Mouse (Mus musculus): Measurements from ENCODE around the gene Tnni3. TPM values are rescaled to one million over a fixed set of nuclear protein-coding genes. Genes with fewer than 3 reads are reported as not detected.

Gene Tnni3
- polyA plus RNA-seq, 1 experiment from 2014 or later, result 3.1 TPM

DNA sequence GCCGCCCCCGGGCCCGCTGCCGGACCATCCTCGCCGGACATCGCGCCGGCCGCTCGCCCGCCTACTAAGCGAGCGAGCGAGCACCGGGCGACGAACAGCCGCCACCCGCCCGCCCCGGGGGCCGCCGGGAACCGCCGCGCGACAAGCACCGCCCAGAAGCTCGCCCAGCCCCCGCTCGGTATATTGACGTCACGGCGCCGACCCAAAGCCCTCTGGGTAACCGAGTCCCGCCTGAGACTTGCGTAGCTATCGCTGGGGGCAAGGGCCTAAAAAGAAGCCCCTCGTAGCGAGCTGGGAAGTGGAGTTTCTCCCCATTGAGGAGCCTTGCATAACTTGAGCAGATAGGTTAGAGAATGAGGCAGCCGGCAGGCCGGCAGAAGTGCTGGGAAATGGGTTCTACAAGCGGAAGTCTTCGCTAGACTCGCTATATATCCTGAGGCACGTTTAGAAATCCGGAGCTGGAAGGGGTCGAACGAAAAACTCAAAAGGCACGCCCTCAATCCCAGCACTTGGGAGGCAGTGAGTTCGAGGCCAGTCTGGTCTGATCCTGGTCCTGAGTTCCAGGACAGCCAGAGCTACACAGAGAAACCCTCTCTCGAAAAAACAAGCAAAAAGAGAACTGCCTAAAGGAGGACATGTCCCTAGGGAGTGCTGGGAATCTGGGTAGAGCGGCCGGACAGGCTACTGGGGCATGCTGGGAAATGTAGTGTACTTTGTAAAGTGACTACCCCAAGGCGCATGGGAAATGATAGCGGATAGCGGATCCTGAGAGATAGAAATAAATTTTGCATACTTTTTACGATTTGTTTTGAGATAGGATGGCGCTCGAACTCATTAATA lies 22.3 kb downstream of the Tnni3 start, which contains the start of gene Ppp1r12c:
Gene Ppp1r12c (minus strand): TSS at position 123 of the 840 bp plus-strand sequence.
- peak; percentile 92 for DNase-seq (ENCODE audit: low spot score)
- Histone ChIP-seq H3K9me3 (replicated peaks) (no peaks in the 10 kb centered on the region), H3K27me3 (ENCODE audit: low read depth, poor library complexity, severe bottlenecking) (no peaks in the 10 kb centered on the region), H3K4me1 (peaks cover 26% of the 10 kb centered on the region), H3K4me3 (peak within 1 kb of the TSS; percentile 95), H3K36me3 (peaks cover 13% of the 10 kb centered on the region), H3K27ac (peak within 1 kb of the TSS; percentile 93)
- under 1% methylated on average over 61 of the region's 62 CpGs for WGBS

- WGBS, result under 1% methylated on average over 52 of the region's 52 CpGs
- H3K27ac ChIP-seq, result peak overlapping the region; percentile 93
- H3K27me3 ChIP-seq (ENCODE audit: low read depth, poor library complexity, severe bottlenecking), result no peaks in the 10 kb centered on the region
- H3K4me1 ChIP-seq, result peaks cover 26% of the 10 kb centered on the region
- peak overlapping the region; percentile 95 for H3K4me3 ChIP-seq
- peaks cover 21% of the 10 kb centered on the region for H3K36me3 ChIP-seq
- H3K9me3 ChIP-seq (replicated peaks), result no peaks in the 10 kb centered on the region
- DNase-seq (ENCODE audit: low spot score), result peak; percentile 68
These were observed 23.0 kb downstream of the Tnni3 start for GRCm38 (mm10) chr7:4500892-4501471.

DNA sequence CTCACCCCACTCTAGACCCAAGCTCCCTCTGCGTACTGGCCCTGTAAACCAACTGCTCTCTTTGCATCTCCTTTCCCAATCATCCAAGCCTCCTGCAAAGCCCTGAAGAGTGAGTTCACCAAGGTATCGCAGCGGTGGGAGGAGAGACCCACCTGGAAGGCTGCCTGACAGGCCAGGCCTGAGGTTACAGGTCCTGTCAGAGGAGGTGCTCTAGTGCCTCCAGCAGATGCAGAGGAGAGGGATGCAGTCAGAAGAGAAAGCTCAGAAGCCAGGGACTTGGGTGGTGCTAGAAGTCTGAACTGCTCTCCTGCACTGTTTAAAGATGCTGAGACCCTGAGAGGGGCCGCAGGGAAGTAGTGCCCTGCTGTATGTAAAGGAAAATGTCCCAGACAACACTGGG lies 25.0 kb downstream of the Tnni3 start:
- 94% methylated on average over 4 of the region's 4 CpGs for WGBS
- Histone ChIP-seq H3K4me1 (peaks cover 26% of the 10 kb centered on the region), H3K27ac (no peak overlapping the region), H3K27me3 (ENCODE audit: low read depth, poor library complexity, severe bottlenecking) (no peaks in the 10 kb centered on the region), H3K4me3 (0 out of 2 replicates have a peak overlapping the region, but pooled peaks have one; percentile 95), H3K36me3 (peaks cover 40% of the 10 kb centered on the region), H3K9me3 (replicated peaks) (no peaks in the 10 kb centered on the region)
- no peak for DNase-seq (ENCODE audit: low spot score)

GRCm38 (mm10) chr7:4498251-4498650 lies 25.8 kb downstream of the Tnni3 start:
- peaks cover 26% of the 10 kb centered on the region for H3K4me1 ChIP-seq
- H3K27me3 ChIP-seq (ENCODE audit: low read depth, poor library complexity, severe bottlenecking), result no peaks in the 10 kb centered on the region
- H3K9me3 ChIP-seq (replicated peaks), result no peaks in the 10 kb centered on the region
- H3K4me3 ChIP-seq, result no peak overlapping the region
- WGBS, result 45% methylated on average over 9 of the region's 9 CpGs
- H3K27ac ChIP-seq, result no peak overlapping the region
- no peak for DNase-seq (ENCODE audit: low spot score)
- peaks cover 48% of the 10 kb centered on the region for H3K36me3 ChIP-seq

DNA sequence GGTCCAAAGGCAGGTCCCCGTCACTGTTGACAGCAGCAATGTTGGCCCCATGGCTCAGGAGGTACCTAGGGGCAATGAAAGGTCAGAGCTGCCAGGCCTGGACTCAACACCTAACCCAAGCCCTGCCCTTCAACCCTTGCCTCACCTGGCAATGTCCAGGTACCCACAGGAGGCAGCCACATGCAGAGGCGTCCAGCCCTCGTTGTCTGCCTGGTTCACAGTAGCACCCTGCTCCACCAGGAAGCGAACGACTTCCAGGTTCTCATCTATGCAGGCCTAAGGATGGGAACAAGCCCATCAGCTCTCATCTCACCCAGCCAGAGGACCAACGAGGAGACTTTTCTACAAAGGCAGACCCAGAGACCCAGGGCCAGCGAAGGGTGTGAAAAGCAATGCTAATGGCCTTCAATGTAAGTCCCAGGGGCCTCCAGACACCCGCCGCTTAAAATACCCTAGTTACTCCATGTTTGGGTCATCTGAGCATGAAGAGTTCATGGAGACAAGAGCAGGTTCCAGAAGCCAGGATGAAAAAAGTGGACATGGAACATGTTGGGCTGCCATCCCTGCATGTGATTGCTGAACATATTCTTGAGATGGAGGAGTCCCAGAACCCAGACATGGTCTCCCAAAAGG lies 26.6 kb downstream of the Tnni3 start:
- Histone ChIP-seq H3K27me3 (ENCODE audit: low read depth, poor library complexity, severe bottlenecking) (no peaks in the 10 kb centered on the region), H3K4me1 (peaks cover 26% of the 10 kb centered on the region), H3K36me3 (peaks cover 57% of the 10 kb centered on the region), H3K9me3 (replicated peaks) (no peaks in the 10 kb centered on the region), H3K4me3 (no peak overlapping the region), H3K27ac (no peak overlapping the region)
- DNase-seq (ENCODE audit: low spot score), result no peak
- WGBS, result 96% methylated on average over 9 of the region's 9 CpGs

DNA sequence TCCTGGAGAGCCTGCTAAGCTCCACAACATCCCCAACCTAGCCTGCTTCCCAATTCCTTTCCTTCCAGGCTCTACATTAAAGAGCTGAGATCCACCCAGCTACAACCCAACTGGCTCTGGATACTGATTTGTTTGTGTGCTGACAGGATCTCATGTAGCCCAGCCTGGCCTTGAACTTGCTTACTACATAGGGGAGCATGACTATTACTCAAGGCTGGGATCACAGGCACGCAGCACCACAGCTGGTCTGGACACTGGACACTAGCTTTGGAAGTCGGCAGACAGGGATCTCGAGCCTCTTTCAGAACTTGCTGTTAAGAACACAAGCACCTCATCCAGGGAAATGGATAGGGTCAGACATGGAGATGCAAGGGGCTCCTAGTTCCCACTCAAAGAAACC lies 27.6 kb downstream of the Tnni3 start:
- Histone ChIP-seq H3K27me3 (ENCODE audit: low read depth, poor library complexity, severe bottlenecking) (no peaks in the 10 kb centered on the region), H3K9me3 (replicated peaks) (no peaks in the 10 kb centered on the region), H3K4me1 (peaks cover 26% of the 10 kb centered on the region), H3K36me3 (peaks cover 66% of the 10 kb centered on the region), H3K27ac (no peak overlapping the region), H3K4me3 (no peak overlapping the region)
- 93% methylated on average over 3 of the region's 3 CpGs for WGBS
- DNase-seq (ENCODE audit: low spot score), result no peak

GRCm38 (mm10) chr7:4493991-4494390 lies 30.0 kb downstream of the Tnni3 start:
- no peak for DNase-seq (ENCODE audit: low spot score)
- H3K4me1 ChIP-seq, result peaks cover 11% of the 10 kb centered on the region
- peaks cover 88% of the 10 kb centered on the region for H3K36me3 ChIP-seq
- H3K27me3 ChIP-seq (ENCODE audit: low read depth, poor library complexity, severe bottlenecking), result no peaks in the 10 kb centered on the region
- 89% methylated on average over 1 of the region's 1 CpGs for WGBS
- H3K27ac ChIP-seq, result no peak overlapping the region
- H3K4me3 ChIP-seq, result no peak overlapping the region
- H3K9me3 ChIP-seq (replicated peaks), result no peaks in the 10 kb centered on the region

GRCm38 (mm10) chr7:4492284-4493224 lies 31.5 kb downstream of the Tnni3 start:
- no peaks in the 10 kb centered on the region for H3K9me3 ChIP-seq (replicated peaks)
- H3K4me3 ChIP-seq, result no peak overlapping the region
- H3K27ac ChIP-seq, result no peak overlapping the region
- 84% methylated on average over 13 of the region's 13 CpGs for WGBS
- peaks cover 100% of the 10 kb centered on the region for H3K36me3 ChIP-seq
- no peak for DNase-seq (ENCODE audit: low spot score)
- no peaks in the 10 kb centered on the region for H3K27me3 ChIP-seq (ENCODE audit: low read depth, poor library complexity, severe bottlenecking)
- no peaks in the 10 kb centered on the region for H3K4me1 ChIP-seq

- no peaks in the 10 kb centered on the region for H3K27me3 ChIP-seq (ENCODE audit: low read depth, poor library complexity, severe bottlenecking)
These were observed 32.7 kb downstream of the Tnni3 start for GRCm38 (mm10) chr7:4491308-4491707.

DNA sequence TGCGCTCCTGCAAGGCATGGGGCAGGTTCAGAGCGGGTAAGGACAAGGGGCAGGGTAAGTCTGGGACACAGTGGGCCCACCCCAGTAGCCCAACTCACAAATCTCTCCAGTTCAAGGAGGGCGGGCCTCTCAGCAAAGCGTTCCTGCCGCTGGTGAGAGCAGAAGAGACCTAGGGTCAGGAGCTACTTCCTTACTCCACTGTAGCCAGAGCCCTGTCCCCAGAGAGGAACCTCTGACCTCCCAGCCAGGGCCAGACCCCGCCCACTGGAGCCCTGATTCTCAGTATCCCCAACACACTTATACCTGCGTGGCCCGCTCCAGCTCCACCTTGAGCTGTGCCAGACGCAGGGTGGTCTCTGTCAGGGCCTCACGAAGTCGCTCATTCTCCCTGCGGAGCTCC lies 41.7 kb downstream of the Tnni3 start:
- no peak for DNase-seq (ENCODE audit: low spot score)
- peaks cover 69% of the 10 kb centered on the region for H3K36me3 ChIP-seq
- no peak overlapping the region for H3K27ac ChIP-seq
- WGBS, result 89% methylated on average over 12 of the region's 12 CpGs
- no peaks in the 10 kb centered on the region for H3K9me3 ChIP-seq (replicated peaks)
- peaks cover 4% of the 10 kb centered on the region; the same call in 1 of the 2 replicates for H3K27me3 ChIP-seq (ENCODE audit: low read depth, poor library complexity, severe bottlenecking)
- H3K4me1 ChIP-seq, result peaks cover 19% of the 10 kb centered on the region
- no peak overlapping the region for H3K4me3 ChIP-seq

More at GRCm38 (mm10) chr7:4491308-4491707, 32.7 kb downstream of the Tnni3 start:
- H3K36me3 ChIP-seq, result peaks cover 100% of the 10 kb centered on the region
- 89% methylated on average over 6 of the region's 6 CpGs for WGBS
- H3K4me3 ChIP-seq, result no peak overlapping the region
- DNase-seq (ENCODE audit: low spot score), result no peak
- H3K9me3 ChIP-seq (replicated peaks), result no peaks in the 10 kb centered on the region
- no peaks in the 10 kb centered on the region for H3K4me1 ChIP-seq
- H3K27ac ChIP-seq, result no peak overlapping the region

GRCm38 (mm10) chr7:4479674-4480073 lies 44.4 kb downstream of the Tnni3 start:
- H3K27me3 ChIP-seq (ENCODE audit: low read depth, poor library complexity, severe bottlenecking), result peaks cover 27% of the 10 kb centered on the region
- WGBS, result 20% methylated on average over 6 of the region's 6 CpGs
- H3K9me3 ChIP-seq (replicated peaks), result no peaks in the 10 kb centered on the region
- DNase-seq (ENCODE audit: low spot score), result peak; percentile 56
- H3K27ac ChIP-seq, result no peak overlapping the region
- H3K4me1 ChIP-seq, result peaks cover 20% of the 10 kb centered on the region
- peaks cover 43% of the 10 kb centered on the region for H3K36me3 ChIP-seq
- no peak overlapping the region for H3K4me3 ChIP-seq

DNA sequence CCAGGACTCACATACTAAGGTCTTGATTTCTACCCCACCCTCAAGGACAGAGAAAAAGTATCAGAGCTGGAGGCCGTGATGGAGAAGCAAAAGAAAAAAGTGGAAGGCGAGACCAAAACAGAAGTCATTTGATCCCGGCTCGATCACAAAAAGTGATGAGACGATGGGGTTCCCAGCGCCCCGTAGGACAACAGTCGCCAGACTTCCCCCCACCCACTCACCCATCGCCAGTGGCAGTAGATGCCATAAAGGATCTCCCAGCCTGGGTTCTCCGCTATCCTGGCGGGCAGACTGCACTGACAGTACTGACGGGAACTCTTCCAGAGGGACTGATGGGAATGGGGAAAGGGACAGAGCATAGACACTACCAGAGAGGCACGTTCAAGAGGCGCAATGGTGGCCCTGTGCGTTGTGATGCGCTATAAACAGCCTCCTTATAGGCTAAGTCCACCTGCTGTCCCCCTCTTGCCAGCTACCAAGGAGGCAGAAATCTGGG lies 45.2 kb downstream of the Tnni3 start:
- peaks cover 35% of the 10 kb centered on the region for H3K27me3 ChIP-seq (ENCODE audit: low read depth, poor library complexity, severe bottlenecking)
- H3K4me3 ChIP-seq, result peak overlapping the region; percentile 64
- WGBS, result 3% methylated on average over 16 of the region's 16 CpGs
- H3K36me3 ChIP-seq, result peaks cover 34% of the 10 kb centered on the region
- peak overlapping the region; percentile 90 for H3K27ac ChIP-seq
- no peaks in the 10 kb centered on the region for H3K9me3 ChIP-seq (replicated peaks)
- DNase-seq (ENCODE audit: low spot score), result no peak
- peaks cover 22% of the 10 kb centered on the region for H3K4me1 ChIP-seq
